8 mouse cellular contexts compared by ENCODE assay signal in the genomic region with DNA sequence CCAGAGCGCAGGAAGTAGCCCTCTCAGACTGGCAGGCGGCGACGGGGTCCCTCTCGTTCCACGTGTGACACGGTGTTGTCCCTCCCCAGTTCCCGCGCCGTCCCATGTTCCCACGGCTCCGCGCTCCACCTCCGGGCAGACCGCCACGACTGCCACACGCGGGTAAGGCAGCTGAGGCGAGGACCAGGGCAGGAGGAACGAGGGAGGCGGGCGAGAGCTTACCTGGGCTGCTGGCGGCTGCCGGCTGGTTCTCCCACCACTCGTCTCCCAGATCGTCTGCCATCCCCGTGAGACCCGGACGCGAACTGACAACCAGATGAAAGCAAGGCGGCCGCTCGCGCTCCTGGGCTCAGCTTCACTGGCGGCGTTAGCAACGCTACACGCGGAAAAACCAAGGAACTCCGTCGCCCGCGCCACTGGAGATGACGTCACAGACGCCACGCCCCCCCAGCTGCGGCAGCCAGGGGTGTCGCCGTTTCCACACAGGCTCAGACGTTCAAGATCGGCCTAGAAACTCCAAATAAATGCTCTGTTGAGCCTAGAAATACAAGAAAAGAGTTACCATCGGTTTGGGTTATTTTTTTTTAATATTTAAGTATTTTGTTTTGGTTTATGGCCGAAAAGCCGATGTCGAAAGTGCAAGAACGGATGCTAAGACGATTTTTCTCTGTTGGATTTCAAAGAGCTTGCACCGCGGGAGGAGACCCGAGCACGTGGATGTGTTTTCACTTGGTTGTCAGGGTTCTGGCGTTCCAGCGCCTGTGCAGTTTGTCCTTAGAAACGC. TPM values are rescaled to one million over a fixed set of nuclear protein-coding genes. Genes with fewer than 3 reads are reported as not detected.
A peak's percentile ranks its signal among the peaks of the same experiment; 100 is the strongest.
DNase-seq lines count a peak whose midpoint lies in the region; ATAC-seq and TF ChIP-seq lines count a peak whose summit lies in the region.

Gene Cmss1, minus strand, starts transcription at position 421 of the 784 bp plus-strand sequence.

- H3K79me2 ChIP-seq in MEL (ENCODE audit: control insufficient read depth, insufficient read depth, low read length, poor library complexity) = peaks cover 32% of the 10 kb centered on the region

- no peaks in the 10 kb centered on the region for H3K27me3 ChIP-seq in MEL (ENCODE audit: control insufficient read depth in 1 of 2, insufficient read depth in 2 of 2, low read length in 2 of 2)
- no peaks in the 10 kb centered on the region for H3K27me3 ChIP-seq in cerebellum, adult 2 months (ENCODE audit: control insufficient read depth, insufficient read depth, low read length)
- no peaks in the 10 kb centered on the region for H3K27me3 ChIP-seq in forebrain, postnatal 0 days (ENCODE audit: insufficient read depth, low read length)
- H3K27me3 ChIP-seq in lung, embryonic 16.5 days (ENCODE audit: control insufficient read depth, insufficient read depth, low read depth, low read length) = no peaks in the 10 kb centered on the region

- no peak for TF ChIP-seq RAD21 in MEL (IDR thresholded peaks at IDR 0.05; ENCODE audit: low read depth, low read length)

- H3K4me2 ChIP-seq in forebrain, postnatal 0 days (ENCODE audit: low read depth) = peak within 1 kb of the TSS; percentile 65
- H3K4me2 ChIP-seq in lung, embryonic 16.5 days (ENCODE audit: low read depth, low read length) = peak within 1 kb of the TSS; percentile 88

- no peak for TF ChIP-seq CTCF in MEL (IDR thresholded peaks at IDR 0.05 in 2 of 3, conservative IDR thresholded peaks at IDR 0.05 in 1 of 3; ENCODE audit: control insufficient read depth in 1 of 3, insufficient read depth in 1 of 3, low read depth in 2 of 3, low read length in 3 of 3, poor library complexity in 1 of 3, severe bottlenecking in 1 of 3)
- no peak for TF ChIP-seq CTCF in cerebellum, adult 2 months (IDR thresholded peaks at IDR 0.05; ENCODE audit: borderline replicate concordance, insufficient read depth, low read depth, low read length)
- TF ChIP-seq CTCF in forebrain, postnatal 0 days (IDR thresholded peaks at IDR 0.05; ENCODE audit: low read depth) = no peak

- peak; percentile 97 for ATAC-seq in forebrain, postnatal 0 days
- ATAC-seq in hematopoietic stem cell, adult 5-6 weeks (replicated peaks in 1 of 2; ENCODE audit: insufficient read depth in 1 of 2, low FRiP score in 2 of 2, low TSS enrichment in 1 of 2, low read depth in 1 of 2, poor library complexity in 2 of 2, severe bottlenecking in 2 of 2) = peak; percentile 94 to 96
- ATAC-seq in lung, embryonic 16.5 days (ENCODE audit: low read depth) = peak; percentile 94

- H3K9me3 ChIP-seq in MEL (replicated peaks; ENCODE audit: insufficient read depth, low read length) = no peaks in the 10 kb centered on the region
- no peaks in the 10 kb centered on the region for H3K9me3 ChIP-seq in forebrain, postnatal 0 days (ENCODE audit: low read length)
- no peaks in the 10 kb centered on the region for H3K9me3 ChIP-seq in lung, embryonic 16.5 days (ENCODE audit: control insufficient read depth, low read length)

- H3K9ac ChIP-seq in MEL (ENCODE audit: control insufficient read depth, low read depth, low read length, poor library complexity, severe bottlenecking) = peak within 1 kb of the TSS; percentile 78
- peak within 1 kb of the TSS; percentile 50 for H3K9ac ChIP-seq in forebrain, postnatal 0 days
- H3K9ac ChIP-seq in lung, embryonic 16.5 days (ENCODE audit: low read length) = peak within 1 kb of the TSS; percentile 81

- H3K36me3 ChIP-seq in MEL (ENCODE audit: control insufficient read depth in 1 of 2, insufficient read depth in 2 of 2, low read length in 2 of 2) = peaks cover 0 to 15% of the 10 kb centered on the region in 2 experiments; a peak in 2 of 4 replicates
- no peaks in the 10 kb centered on the region for H3K36me3 ChIP-seq in forebrain, postnatal 0 days (ENCODE audit: insufficient read depth)
- H3K36me3 ChIP-seq in lung, embryonic 16.5 days (ENCODE audit: control insufficient read depth, insufficient read depth, low read length) = no peaks in the 10 kb centered on the region

- peak; percentile 46 to 68; a peak in 2 of 4 replicates for TF ChIP-seq POLR2A in MEL (IDR thresholded peaks at IDR 0.05; ENCODE audit: control insufficient read depth in 1 of 2, insufficient read depth in 1 of 2, low read depth in 1 of 2, low read length in 2 of 2, poor library complexity in 1 of 2)
- peak; percentile 22; the same call in 1 of the 2 replicates for TF ChIP-seq POLR2A in cerebellum, adult 2 months (IDR thresholded peaks at IDR 0.05; ENCODE audit: borderline replicate concordance, insufficient read depth, low read length)

- peak within 1 kb of the TSS; percentile 60 for H3K27ac ChIP-seq in MEL (ENCODE audit: control insufficient read depth, low read depth, low read length)
- H3K27ac ChIP-seq in cerebellum, adult 2 months (ENCODE audit: insufficient read depth, low read length) = no peak within 1 kb of the TSS
- H3K27ac ChIP-seq in forebrain, postnatal 0 days (ENCODE audit: low read depth, low read length) = peak within 1 kb of the TSS; percentile 74
- peak within 1 kb of the TSS; percentile 70 for H3K27ac ChIP-seq in lung, embryonic 16.5 days (ENCODE audit: low read length)

- under 1% methylated on average over 64 of the region's 64 CpGs for WGBS in cerebellum, adult 2 months
- 2% methylated on average over 64 of the region's 64 CpGs for WGBS in forebrain, postnatal 0 days
- WGBS in lung, embryonic 16.5 days = 0% methylated on average over 62 of the region's 64 CpGs

- no peak for TF ChIP-seq EP300 in MEL (IDR thresholded peaks at IDR 0.05; ENCODE audit: low read depth in 1 of 2, low read length in 2 of 2)

- H3K4me1 ChIP-seq in MEL (ENCODE audit: control insufficient read depth in 1 of 2, insufficient read depth in 2 of 2, low read length in 2 of 2) = peaks cover 0 to 10% of the 10 kb centered on the region in 2 experiments; a peak in 3 of 4 replicates
- no peaks in the 10 kb centered on the region for H3K4me1 ChIP-seq in cerebellum, adult 2 months (ENCODE audit: control insufficient read depth, insufficient read depth, low read length)
- no peaks in the 10 kb centered on the region for H3K4me1 ChIP-seq in forebrain, postnatal 0 days (ENCODE audit: insufficient read depth)
- H3K4me1 ChIP-seq in lung, embryonic 16.5 days (replicated peaks; ENCODE audit: control insufficient read depth, insufficient read depth, low read length) = peaks cover 10% of the 10 kb centered on the region

- H3K4me3 ChIP-seq in MEL (ENCODE audit: control insufficient read depth in 1 of 2, insufficient read depth in 1 of 2, low read depth in 2 of 2, low read length in 2 of 2) = peak within 1 kb of the TSS; percentile 68 to 70
- H3K4me3 ChIP-seq in cerebellum, adult 2 months (replicated peaks; ENCODE audit: insufficient read depth, low read depth, low read length) = peak within 1 kb of the TSS; percentile 61
- peak within 1 kb of the TSS; percentile 69 for H3K4me3 ChIP-seq in forebrain, postnatal 0 days (ENCODE audit: low read depth, low read length)
- peak within 1 kb of the TSS; percentile 97 for H3K4me3 ChIP-seq in lung, embryonic 16.5 days (ENCODE audit: low read length)

- peak; percentile 95 for DNase-seq in MEL (ENCODE audit: low read depth, low spot score)
- peak; percentile 71 to 82 for DNase-seq in cerebellum, adult 2 months
- DNase-seq in forebrain, postnatal 0 days = peak; percentile 94
- DNase-seq in layer of hippocampus, adult 9-10 months (ENCODE audit: low spot score) = peak; percentile 56
- peak; percentile 74 for DNase-seq in ovary, postnatal 10 days (ENCODE audit: low spot score)
- peak; percentile 75 to 84 for DNase-seq in thymus, postnatal 10 days (ENCODE audit: low spot score in 2 of 2)

TF ChIP-seq in MEL, 35 proteins besides CTCF, POLR2A, EP300 and RAD21 (continues in another document):
- TF ChIP-seq ZC3H11A (IDR thresholded peaks at IDR 0.05; ENCODE audit: low read depth, low read length) = peak; percentile 100
- no peak for TF ChIP-seq RCOR1 (IDR thresholded peaks at IDR 0.05; ENCODE audit: low read depth, low read length)
- peak; percentile 79; the same call in 1 of the 2 replicates for TF ChIP-seq ZMIZ1 (IDR thresholded peaks at IDR 0.05; ENCODE audit: low read depth, low read length)
- peak; percentile 57; the same call in 1 of the 2 replicates for TF ChIP-seq MAZ (IDR thresholded peaks at IDR 0.05; ENCODE audit: low read depth, low read length)
- TF ChIP-seq GABPA (IDR thresholded peaks at IDR 0.05; ENCODE audit: low read depth, low read length) = no peak
- no peak for TF ChIP-seq UBTF (IDR thresholded peaks at IDR 0.05; ENCODE audit: borderline replicate concordance, insufficient read depth, low read depth, low read length)
- TF ChIP-seq ELF1 (IDR thresholded peaks at IDR 0.05; ENCODE audit: low read depth, low read length) = peak; percentile 86
- peak; percentile 48; the same call in 1 of the 2 replicates for TF ChIP-seq NRF1 (IDR thresholded peaks at IDR 0.05; ENCODE audit: insufficient read depth, low read depth, low read length, poor library complexity, severe bottlenecking)
- peak; percentile 61 for TF ChIP-seq NELFE (IDR thresholded peaks at IDR 0.05; ENCODE audit: low read depth, low read length)
- TF ChIP-seq MAX (IDR thresholded peaks at IDR 0.05; ENCODE audit: low read length) = peak; percentile 99
- TF ChIP-seq MXI1 (IDR thresholded peaks at IDR 0.05; ENCODE audit: low read depth, low read length) = peak; percentile 99
- no peak for TF ChIP-seq MYB (IDR thresholded peaks at IDR 0.05; ENCODE audit: low read depth, low read length)
- peak; percentile 47; the same call in 1 of the 2 replicates for TF ChIP-seq ETS1 (IDR thresholded peaks at IDR 0.05; ENCODE audit: low read depth, low read length)
- TF ChIP-seq USF2 (IDR thresholded peaks at IDR 0.05; ENCODE audit: borderline replicate concordance in 1 of 2, insufficient read depth in 1 of 2, low read depth in 1 of 2, low read length in 2 of 2) = no peak
- TF ChIP-seq USF1 (IDR thresholded peaks at IDR 0.05; ENCODE audit: low read depth, low read length) = peak; percentile 47; the same call in 1 of the 2 replicates
- peak; percentile 86 for TF ChIP-seq KAT2A (conservative IDR thresholded peaks at IDR 0.05; ENCODE audit: low read depth, low read length)
- peak; percentile 100 for TF ChIP-seq SIN3A (IDR thresholded peaks at IDR 0.05; ENCODE audit: low read length)
- no peak for TF ChIP-seq SMC3 (IDR thresholded peaks at IDR 0.05; ENCODE audit: low read depth, low read length)
- peak; percentile 82 for TF ChIP-seq E2F4 (IDR thresholded peaks at IDR 0.05; ENCODE audit: borderline replicate concordance, low read depth, low read length)

RNA-seq across cellular contexts. Expression of gene Cmss1, which starts in this region (rescaled TPM):
- 75.4 and 80.9 TPM in 2 replicates for total RNA-seq in MEL (2012; rRNA removed)
- polyA plus RNA-seq in MEL (2012; ENCODE audit: insufficient read depth in 1 of 2, insufficient read length in 2 of 2, low read depth in 1 of 2, low replicate concordance in 2 of 2, missing spikeins in 1 of 2) = 10 to 100 TPM in 1 of 2 experiments, not detected in 1; 94.7 TPM
- 8.4 and 9.3 TPM in 2 replicates for polyA plus RNA-seq in cerebellum, adult 2 months (2012; rRNA removed)
- total RNA-seq in forebrain, postnatal 0 days (2014; rRNA removed) = 12.0 and 17.4 TPM in 2 replicates
- polyA plus RNA-seq in forebrain, postnatal 0 days (2015; fragmentation: Nextera tagmentation; extraction: Ambion mirVana) = 40.6 and 43.4 TPM in 2 replicates
- total RNA-seq in hematopoietic stem cell, adult 5-6 weeks (2017) = 83.8 and 89.4 TPM in 2 replicates
- polyA plus RNA-seq in lung, embryonic 16.5 days (2015; fragmentation: Nextera tagmentation; extraction: Ambion mirVana) = 48.5 and 51.0 TPM in 2 replicates
